Mouse (Mus musculus) C2C12 (cell line): ENCODE results near the gene Ubald1. TPM values are rescaled to one million over a fixed set of nuclear protein-coding genes. Genes with fewer than 3 reads are reported as not detected.

ENCODE experiments used
- H3K27me3 ChIP-seq: one replicate; pipeline ENCODE4 v1.6.1; 2011; ENCODE audit not compliant: control insufficient read depth, insufficient read depth, insufficient read length
- H3K36me3 ChIP-seq: one replicate; pipeline ENCODE4 v1.6.1; 2011; ENCODE audit not compliant: control insufficient read depth, insufficient read depth
- H3K4me3 ChIP-seq: one replicate; pipeline ENCODE4 v1.5.1; 2011; ENCODE audit warnings: mild to moderate bottlenecking, control low read depth; ENCODE audit not compliant: poor library complexity, insufficient read depth, severe bottlenecking
- H3K79me2 ChIP-seq: one replicate; pipeline ENCODE4 v1.6.1; 2011; ENCODE audit not compliant: control insufficient read depth, insufficient read depth
- H3K79me3 ChIP-seq: one replicate; pipeline ENCODE4 v1.6.1; 2011; ENCODE audit warnings: low read depth, control low read depth
- H3ac ChIP-seq: one replicate; pipeline ENCODE3; 2011; ENCODE audit warnings: low read depth; ENCODE audit not compliant: control insufficient read depth, insufficient read length
- CEBPB ChIP-seq: IDR thresholded peaks from one replicate; pipeline ENCODE4 v1.6.1; 2011; ENCODE audit warnings: low read depth, mild to moderate bottlenecking, control low read depth, moderate library complexity
- CTCF ChIP-seq: IDR thresholded peaks from one replicate; pipeline ENCODE4 v1.5.1; 2011; ENCODE audit not compliant: control insufficient read depth, insufficient read depth, insufficient read length
- FOSL1 ChIP-seq: IDR thresholded peaks from one replicate; pipeline ENCODE4 v1.8.0; 2011; ENCODE audit warnings: mild to moderate bottlenecking, low read length; ENCODE audit not compliant: poor library complexity, insufficient read depth, severe bottlenecking
- MAX ChIP-seq: IDR thresholded peaks from one replicate; pipeline ENCODE4 v1.6.1; 2011; ENCODE audit warnings: mild to moderate bottlenecking, control low read depth
- MYOD1 ChIP-seq: IDR thresholded peaks from one replicate; pipeline ENCODE4 v1.6.1; 2011; ENCODE audit warnings: low read depth; ENCODE audit not compliant: control insufficient read depth, insufficient read length
- MYOG ChIP-seq: IDR thresholded peaks from one replicate; pipeline ENCODE4 v1.6.1; 2011; ENCODE audit not compliant: control insufficient read depth, insufficient read length; ENCODE audit errors: extremely low read depth
- USF1 ChIP-seq: IDR thresholded peaks from one replicate; pipeline ENCODE4 v1.6.1; 2011; ENCODE audit warnings: low read depth, mild to moderate bottlenecking, control low read depth, moderate library complexity
- polyA plus RNA-seq: library from polyadenylated mRNA; unstranded; fragments of >200 nt; fragmentation: generic; extraction: Trizol; gene quantifications from one replicate; pipeline ENCODE4 v1.2.1, GENCODE M21; 2012; ENCODE audit warnings: missing spikeins

The Ubald1 gene
- polyA plus RNA-seq, 1 experiment: 63.2 TPM

DNA sequence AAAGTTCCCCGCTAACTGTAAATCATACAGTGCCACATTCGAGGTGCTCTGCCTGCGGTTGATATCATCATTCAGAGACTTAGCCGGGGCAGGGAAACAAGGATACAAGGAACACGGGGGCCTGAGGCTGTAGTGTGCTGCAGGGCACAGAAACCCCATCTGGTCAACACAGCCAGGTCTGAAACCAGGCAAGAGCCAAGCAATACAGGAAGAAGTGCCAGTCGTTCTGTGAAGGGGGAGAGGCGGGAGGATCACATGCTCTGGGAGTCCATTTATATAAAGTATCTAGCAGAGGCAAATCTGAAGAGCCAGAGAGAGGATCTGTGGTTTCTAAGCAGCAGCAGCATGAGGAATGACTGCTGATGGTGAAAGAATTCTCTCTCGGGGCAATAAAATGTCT is 39.9 kb downstream of the Ubald1 start:
- no peak for TF ChIP-seq CEBPB
- H3ac ChIP-seq: no peak overlapping the region
- no peaks in the 10 kb centered on the region for H3K27me3 ChIP-seq
- no peak overlapping the region for H3K4me3 ChIP-seq
- H3K36me3 ChIP-seq: no peaks in the 10 kb centered on the region
- H3K79me3 ChIP-seq: no peaks in the 10 kb centered on the region
- H3K79me2 ChIP-seq: no peaks in the 10 kb centered on the region

DNA sequence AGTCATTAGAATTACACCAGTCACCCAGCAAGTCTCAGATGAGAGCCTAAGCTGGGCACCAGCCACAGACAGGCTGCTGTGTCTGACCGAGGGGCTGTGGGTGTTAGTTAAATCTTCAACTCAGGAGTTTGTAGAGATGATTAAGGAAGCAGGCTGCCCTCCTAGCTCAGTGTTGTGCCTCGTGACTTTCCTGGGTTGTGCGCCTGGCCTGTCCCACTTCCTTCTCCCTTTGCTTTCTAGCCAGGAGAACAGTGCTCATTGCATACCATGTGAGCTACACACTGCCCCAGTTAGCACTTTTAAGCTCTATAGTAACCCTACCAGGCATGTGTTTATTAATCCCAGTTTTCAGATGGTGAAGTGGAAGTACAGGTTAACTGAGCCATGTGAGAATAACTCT is 40.6 kb downstream of the Ubald1 start:
- H3K4me3 ChIP-seq: no peak overlapping the region
- no peak for TF ChIP-seq MYOD1
- TF ChIP-seq CEBPB: no peak
- TF ChIP-seq MYOG: no peak
- no peak for TF ChIP-seq FOSL1
- TF ChIP-seq CTCF: no peak
- TF ChIP-seq MAX: no peak
- TF ChIP-seq USF1: no peak
- H3K36me3 ChIP-seq: no peaks in the 10 kb centered on the region
- H3K27me3 ChIP-seq: no peaks in the 10 kb centered on the region
- no peaks in the 10 kb centered on the region for H3K79me3 ChIP-seq
- H3K79me2 ChIP-seq: no peaks in the 10 kb centered on the region
- no peak overlapping the region for H3ac ChIP-seq

DNA sequence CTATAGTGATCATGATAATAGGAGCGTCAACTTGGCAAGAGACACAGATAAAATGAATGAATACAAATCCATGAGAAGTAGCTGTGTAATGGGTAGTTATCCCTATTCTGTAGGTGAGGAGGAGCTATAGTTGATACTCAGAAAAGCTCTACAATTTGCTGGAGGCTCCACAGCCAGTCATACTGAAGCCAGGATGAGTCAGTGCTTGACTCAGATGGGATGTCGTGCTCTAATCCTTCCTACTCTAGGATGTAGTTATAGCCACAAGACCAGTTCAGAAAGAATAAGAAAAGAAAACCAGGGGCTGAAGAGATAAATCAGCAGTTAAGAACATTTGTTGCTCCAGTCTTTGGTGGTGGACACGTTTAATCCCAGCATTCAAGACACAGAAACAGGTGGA is 42.5 kb downstream of the Ubald1 start:
- Histone ChIP-seq H3ac (no peak overlapping the region), H3K79me3 (no peaks in the 10 kb centered on the region), H3K4me3 (no peak overlapping the region), H3K36me3 (no peaks in the 10 kb centered on the region), H3K27me3 (no peaks in the 10 kb centered on the region), H3K79me2 (no peaks in the 10 kb centered on the region)
- no peak for TF ChIP-seq CTCF
- no peak for TF ChIP-seq FOSL1
- TF ChIP-seq MAX: no peak
- TF ChIP-seq MYOD1: no peak
- no peak for TF ChIP-seq MYOG
- no peak for TF ChIP-seq USF1
- TF ChIP-seq CEBPB: no peak

DNA sequence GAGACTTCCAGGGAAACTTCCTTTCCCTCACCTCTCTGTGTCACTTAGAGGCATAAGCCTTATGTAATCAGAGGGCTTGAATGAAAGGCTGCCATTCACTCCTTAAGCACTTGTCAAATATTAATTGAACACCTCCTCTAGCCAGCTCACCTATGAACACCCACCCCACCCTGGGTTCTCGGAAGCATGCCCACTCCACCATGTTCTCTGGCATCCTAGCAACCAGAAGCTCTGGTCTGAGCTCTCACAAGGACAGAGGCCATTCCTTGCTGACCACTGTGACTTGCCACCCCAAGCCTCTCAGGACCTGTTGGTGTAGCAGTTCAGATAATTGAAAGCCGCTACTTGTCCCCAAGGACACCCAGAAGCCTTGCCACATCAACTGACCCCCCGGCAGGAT is 44.9 kb downstream of the Ubald1 start, which contains the start of gene 4930562C15Rik:
Gene 4930562C15Rik, plus strand, starts transcription at position 226 of the 400 bp plus-strand sequence.
- no peaks in the 10 kb centered on the region for H3K79me3 ChIP-seq
- H3ac ChIP-seq: no peak within 1 kb of the TSS
- no peaks in the 10 kb centered on the region for H3K36me3 ChIP-seq
- no peak for TF ChIP-seq MAX
- TF ChIP-seq MYOG: no peak
- TF ChIP-seq USF1: no peak
- TF ChIP-seq FOSL1: no peak
- no peak for TF ChIP-seq MYOD1
- H3K79me2 ChIP-seq: no peaks in the 10 kb centered on the region
- no peak within 1 kb of the TSS for H3K4me3 ChIP-seq
- H3K27me3 ChIP-seq: no peaks in the 10 kb centered on the region

DNA sequence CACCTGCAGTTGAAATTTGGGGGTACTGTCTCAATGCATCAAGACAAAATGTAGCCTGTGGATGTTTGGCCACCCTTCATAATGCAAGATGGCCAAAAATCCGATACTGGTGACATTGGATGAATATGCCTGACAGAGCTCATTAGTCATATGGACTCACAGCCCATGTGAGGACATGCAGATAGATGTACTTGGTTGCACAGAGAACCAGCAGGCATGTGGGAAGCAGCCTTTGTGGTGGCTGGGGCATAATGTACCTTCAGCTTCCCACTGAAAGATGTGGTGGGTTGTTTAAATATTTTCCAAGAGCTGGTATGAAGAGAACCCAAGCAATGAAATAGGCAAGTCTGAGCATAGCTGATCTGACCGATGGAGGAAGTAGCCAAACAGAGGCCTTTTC is 46.3 kb downstream of the Ubald1 start:
- no peak for TF ChIP-seq CTCF
- no peak for TF ChIP-seq MAX
- TF ChIP-seq MYOG: no peak
- no peak for TF ChIP-seq FOSL1
- TF ChIP-seq USF1: no peak
- no peak for TF ChIP-seq CEBPB
- no peak for TF ChIP-seq MYOD1

DNA sequence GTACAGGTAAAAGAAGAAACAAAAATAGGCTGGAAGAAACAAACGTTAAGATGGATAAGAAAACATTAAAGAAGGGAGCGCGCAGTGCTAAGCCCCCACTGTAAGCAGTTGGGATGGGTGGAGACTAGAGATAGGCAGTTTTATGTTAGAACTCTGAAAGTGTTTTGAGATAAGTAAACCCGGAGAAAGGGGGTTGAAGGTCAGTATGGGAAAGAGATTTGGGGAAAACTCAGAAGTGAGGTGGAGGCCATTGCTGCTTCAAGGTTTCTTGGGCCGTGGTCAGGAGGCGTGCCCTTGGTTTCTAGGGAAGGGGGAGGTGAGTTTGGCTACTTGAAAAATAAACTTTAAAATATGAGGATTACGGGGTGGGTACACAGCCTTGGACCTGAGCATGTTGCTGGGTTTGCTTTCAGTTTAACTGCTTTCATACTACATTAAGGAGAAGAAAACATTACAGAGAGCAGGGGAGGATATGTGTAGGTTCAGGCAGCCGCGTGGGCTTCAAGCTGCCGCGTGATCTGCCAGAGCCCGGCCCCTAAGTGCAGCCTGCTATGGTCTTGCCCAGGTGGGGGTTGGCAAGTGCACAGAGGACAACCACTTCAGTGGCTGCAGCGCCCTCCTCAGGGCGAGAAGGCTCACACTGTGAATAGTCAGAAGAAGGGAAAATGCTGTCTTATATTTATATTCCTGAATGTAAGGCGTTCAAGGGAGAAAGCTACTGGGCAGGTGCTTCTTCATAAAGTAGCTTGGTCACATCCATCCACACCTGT is 48.3 kb downstream of the Ubald1 start:
- H3K79me2 ChIP-seq: no peaks in the 10 kb centered on the region
- H3K4me3 ChIP-seq: no peak overlapping the region
- no peak overlapping the region for H3ac ChIP-seq
- H3K79me3 ChIP-seq: no peaks in the 10 kb centered on the region
- no peaks in the 10 kb centered on the region for H3K27me3 ChIP-seq
- no peak for TF ChIP-seq FOSL1
- TF ChIP-seq MYOG: no peak
- TF ChIP-seq CTCF: no peak
- TF ChIP-seq MAX: no peak
- TF ChIP-seq USF1: no peak
- TF ChIP-seq CEBPB: no peak
- no peaks in the 10 kb centered on the region for H3K36me3 ChIP-seq

More for the DNA sequence above, 46.3 kb downstream of the Ubald1 start:
- H3K4me3 ChIP-seq: no peak overlapping the region
- H3ac ChIP-seq: no peak overlapping the region
- no peaks in the 10 kb centered on the region for H3K79me2 ChIP-seq
- H3K79me3 ChIP-seq: no peaks in the 10 kb centered on the region
- H3K36me3 ChIP-seq: no peaks in the 10 kb centered on the region
- H3K27me3 ChIP-seq: no peaks in the 10 kb centered on the region
